Mouse (Mus musculus) liver, embryonic 11.5 days (tissue): Measurements from ENCODE around the gene Gsdme. TPM values are rescaled to one million over a fixed set of nuclear protein-coding genes. Genes with fewer than 3 reads are reported as not detected.

ENCODE experiments used
- ATAC-seq: fragments of 200-750 bp; cut with Nextera tagmentation; replicated peaks from 2 replicates; pipeline ENCODE4 v1.8.0; 2017; ENCODE audit warnings: moderate number of reproducible peaks, mild to moderate bottlenecking, moderate TSS enrichment, moderate library complexity; ENCODE audit not compliant: low FRiP score
- DNase-seq: peaks from one replicate; pipeline ENCODE4 v3.0.0-alpha.2; 2017; ENCODE audit warnings: low spot score
- H3K27ac ChIP-seq: fragments of 300-500 bp; sonication (generic); 2 replicates; pipeline ENCODE4 v1.5.1; 2014; ENCODE audit warnings: mild to moderate bottlenecking, low read depth, low read length, control low read depth
- H3K27me3 ChIP-seq: fragments of 300-500 bp; sonication (generic); replicated peaks from 2 replicates; pipeline ENCODE4 v1.6.1; 2014; ENCODE audit warnings: low read length, mixed read lengths; ENCODE audit not compliant: control insufficient read depth, insufficient read depth
- H3K36me3 ChIP-seq: fragments of 300-500 bp; sonication (generic); 2 replicates; pipeline ENCODE4 v1.6.1; 2014; ENCODE audit warnings: mild to moderate bottlenecking, low read length, moderate library complexity, mixed read lengths; ENCODE audit not compliant: control insufficient read depth, insufficient read depth
- H3K4me1 ChIP-seq: fragments of 300-500 bp; sonication (generic); replicated peaks from 2 replicates; pipeline ENCODE4 v1.6.1; 2014; ENCODE audit warnings: low read length, mixed read lengths; ENCODE audit not compliant: control insufficient read depth, insufficient read depth
- H3K4me2 ChIP-seq: fragments of 300-500 bp; sonication (generic); 2 replicates; pipeline ENCODE4 v1.6.1; 2014; ENCODE audit warnings: mild to moderate bottlenecking, control low read depth, moderate library complexity
- H3K4me3 ChIP-seq: fragments of 300-500 bp; sonication (generic); 2 replicates; pipeline ENCODE4 v1.5.1; 2014; ENCODE audit warnings: low read depth, low read length, control low read depth
- H3K9ac ChIP-seq: fragments of 300-500 bp; sonication (generic); 2 replicates; pipeline ENCODE4 v1.6.1; 2014; ENCODE audit warnings: low read depth, low read length, control low read depth
- H3K9me3 ChIP-seq: fragments of 300-500 bp; sonication (generic); 2 replicates; pipeline ENCODE4 v1.6.1; 2016; ENCODE audit warnings: low read length, inconsistent platforms, mixed read lengths; ENCODE audit not compliant: control insufficient read depth
- WGBS: fragments of 180-500 bp; shearing (Covaris S2); extraction: QIAGEN DNeasy Blood & Tissue Kit; methylation state at CpG from one replicate; pipeline ENCODE4 v1.1.7; 2014; 5-methylcytosine and 5-hydroxymethylcytosine counted together
- polyA plus RNA-seq: library from polyadenylated mRNA; unstranded; fragments of >200 nt; fragmentation: Nextera tagmentation; extraction: Ambion mirVana; gene quantifications from 2 replicates; pipeline ENCODE4 v1.2.1, GENCODE M21; 2014

Gsdme gene
- polyA plus RNA-seq, 1 experiment from 2014 or later: 28.6 TPM

DNA sequence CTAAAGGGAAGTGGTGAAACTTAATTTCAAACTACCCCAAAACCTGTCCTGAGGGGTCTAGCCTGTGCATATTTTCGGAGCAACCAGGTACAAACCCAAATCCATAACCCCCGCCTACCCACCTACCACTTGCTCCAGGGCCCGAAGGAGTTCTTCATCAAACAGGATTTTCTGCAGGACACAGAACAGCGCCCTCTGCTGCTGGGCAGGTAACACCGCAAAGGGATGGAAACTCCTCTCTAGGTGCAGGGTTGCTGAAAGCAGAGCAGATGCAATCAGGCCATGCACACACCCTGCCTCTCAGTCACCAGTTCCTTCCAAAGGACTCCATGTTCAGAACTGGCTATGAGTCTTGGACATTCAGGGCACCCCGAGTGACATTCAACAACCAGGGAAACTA, 42.8 kb downstream of the Gsdme start:
- Histone ChIP-seq H3K4me3 (no peak overlapping the region), H3K36me3 (no peaks in the 10 kb centered on the region), H3K9ac (no peak overlapping the region), H3K4me2 (no peak overlapping the region), H3K4me1 (no peaks in the 10 kb centered on the region), H3K27me3 (no peaks in the 10 kb centered on the region), H3K27ac (no peak overlapping the region), H3K9me3 (no peaks in the 10 kb centered on the region)
- DNase-seq (no peak), ATAC-seq (no peak)
- 48% methylated on average over 6 of the region's 6 CpGs for WGBS

DNA sequence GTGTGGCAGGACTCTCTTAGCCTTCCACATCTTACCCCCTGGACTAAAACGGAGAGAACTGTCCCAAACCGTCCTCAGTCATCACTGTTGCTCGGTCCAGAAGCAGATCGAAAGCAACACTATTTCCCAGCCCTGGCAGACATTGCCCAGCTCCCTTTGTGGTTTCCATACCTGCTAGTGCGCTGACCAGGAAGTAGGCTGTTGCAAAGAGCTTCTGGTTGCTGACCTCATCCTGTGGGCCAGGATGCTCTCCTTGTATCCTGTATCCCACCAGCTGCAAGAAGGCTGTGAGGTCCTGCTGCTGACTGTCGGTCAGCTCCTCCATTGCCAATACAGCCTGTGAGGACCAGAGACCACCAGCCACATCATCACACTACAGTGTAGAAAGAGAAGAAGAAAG, 44.6 kb downstream of the Gsdme start:
- Histone ChIP-seq H3K4me3 (no peak overlapping the region), H3K36me3 (no peaks in the 10 kb centered on the region), H3K9ac (no peak overlapping the region), H3K4me2 (no peak overlapping the region), H3K4me1 (no peaks in the 10 kb centered on the region), H3K27ac (no peak overlapping the region), H3K27me3 (no peaks in the 10 kb centered on the region), H3K9me3 (no peaks in the 10 kb centered on the region)
- DNase-seq (no peak), ATAC-seq (no peak)
- WGBS: 72% methylated on average over 6 of the region's 6 CpGs

DNA sequence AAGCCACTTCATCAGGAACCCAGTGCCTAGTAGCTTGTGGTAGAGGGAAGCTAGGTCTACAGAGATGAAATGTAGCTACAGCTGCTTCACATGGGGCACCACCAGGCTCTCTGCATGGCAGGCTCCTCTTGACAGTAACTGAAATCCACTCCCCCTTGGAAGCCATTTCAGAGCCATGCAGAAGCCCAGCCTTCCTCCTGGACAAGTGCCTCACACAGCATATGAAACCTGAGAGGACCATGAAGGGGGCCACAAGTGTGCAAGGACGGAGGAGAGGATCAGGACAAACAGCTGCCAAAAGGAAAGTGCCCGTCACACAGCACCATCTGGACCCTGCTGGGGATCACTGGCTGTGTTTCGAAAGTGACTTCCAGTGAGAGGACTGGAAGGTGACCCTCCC, 45.0 kb downstream of the Gsdme start:
- DNase-seq: no peak
- 70% methylated on average over 3 of the region's 3 CpGs for WGBS
- ATAC-seq: no peak

DNA sequence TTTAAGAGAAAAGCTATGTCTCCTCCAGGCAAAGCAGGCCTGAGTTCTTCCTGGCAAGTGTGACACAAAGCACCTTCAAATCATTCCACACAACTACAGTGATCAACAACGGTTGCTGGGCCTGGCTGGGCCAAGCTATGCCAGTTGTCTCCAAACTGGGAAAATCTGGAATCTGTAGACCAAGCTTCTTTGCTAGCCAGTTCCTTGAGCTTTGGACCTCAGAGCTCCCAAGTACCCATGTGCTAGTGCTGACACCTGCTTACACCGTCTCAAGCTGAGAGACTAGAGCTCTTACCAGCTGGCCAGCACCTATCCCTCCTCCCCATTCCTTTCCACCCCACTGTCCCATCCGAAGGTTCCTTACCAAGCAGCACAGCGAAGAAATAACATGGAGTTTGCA, 47.7 kb downstream of the Gsdme start:
- Histone ChIP-seq H3K9me3 (no peaks in the 10 kb centered on the region), H3K27me3 (no peaks in the 10 kb centered on the region), H3K4me3 (no peak overlapping the region), H3K9ac (no peak overlapping the region), H3K4me2 (no peak overlapping the region), H3K27ac (no peak overlapping the region), H3K4me1 (no peaks in the 10 kb centered on the region), H3K36me3 (no peaks in the 10 kb centered on the region)
- ATAC-seq (no peak), DNase-seq (no peak)
- 81% methylated on average over 4 of the region's 4 CpGs for WGBS

More for the DNA sequence above, 45.0 kb downstream of the Gsdme start:
- H3K36me3 ChIP-seq: no peaks in the 10 kb centered on the region
- H3K9ac ChIP-seq: no peak overlapping the region
- H3K4me1 ChIP-seq: no peaks in the 10 kb centered on the region
- no peak overlapping the region for H3K4me3 ChIP-seq
- no peak overlapping the region for H3K4me2 ChIP-seq
- H3K9me3 ChIP-seq: no peaks in the 10 kb centered on the region
- H3K27me3 ChIP-seq: no peaks in the 10 kb centered on the region
- H3K27ac ChIP-seq: no peak overlapping the region

DNA sequence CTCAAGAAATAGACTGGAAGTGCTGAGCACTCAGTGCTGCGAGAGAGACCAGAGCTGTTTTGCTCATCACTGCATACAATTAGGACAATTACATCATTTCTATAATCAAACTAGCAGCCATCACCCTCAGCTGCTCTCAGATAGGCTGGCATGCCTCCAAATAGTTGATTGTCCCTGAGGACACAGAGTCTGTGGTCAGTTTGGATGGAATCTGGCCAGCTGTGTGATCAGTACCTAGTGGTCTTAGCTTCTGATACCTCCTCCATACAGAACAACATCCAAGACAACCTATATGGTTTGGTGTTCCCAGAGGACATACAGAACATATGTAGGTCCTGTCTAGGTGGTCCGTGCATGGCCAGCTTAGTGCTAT, 48.3 kb downstream of the Gsdme start:
- no peak overlapping the region for H3K4me3 ChIP-seq
- H3K27ac ChIP-seq: no peak overlapping the region
- no peak overlapping the region for H3K9ac ChIP-seq
- no peaks in the 10 kb centered on the region for H3K4me1 ChIP-seq
- DNase-seq (no peak), ATAC-seq (no peak)
- H3K27me3 ChIP-seq: no peaks in the 10 kb centered on the region
- no peaks in the 10 kb centered on the region for H3K9me3 ChIP-seq
- H3K4me2 ChIP-seq: no peak overlapping the region
- H3K36me3 ChIP-seq: no peaks in the 10 kb centered on the region
- 87% methylated on average over 2 of the region's 2 CpGs for WGBS

DNA sequence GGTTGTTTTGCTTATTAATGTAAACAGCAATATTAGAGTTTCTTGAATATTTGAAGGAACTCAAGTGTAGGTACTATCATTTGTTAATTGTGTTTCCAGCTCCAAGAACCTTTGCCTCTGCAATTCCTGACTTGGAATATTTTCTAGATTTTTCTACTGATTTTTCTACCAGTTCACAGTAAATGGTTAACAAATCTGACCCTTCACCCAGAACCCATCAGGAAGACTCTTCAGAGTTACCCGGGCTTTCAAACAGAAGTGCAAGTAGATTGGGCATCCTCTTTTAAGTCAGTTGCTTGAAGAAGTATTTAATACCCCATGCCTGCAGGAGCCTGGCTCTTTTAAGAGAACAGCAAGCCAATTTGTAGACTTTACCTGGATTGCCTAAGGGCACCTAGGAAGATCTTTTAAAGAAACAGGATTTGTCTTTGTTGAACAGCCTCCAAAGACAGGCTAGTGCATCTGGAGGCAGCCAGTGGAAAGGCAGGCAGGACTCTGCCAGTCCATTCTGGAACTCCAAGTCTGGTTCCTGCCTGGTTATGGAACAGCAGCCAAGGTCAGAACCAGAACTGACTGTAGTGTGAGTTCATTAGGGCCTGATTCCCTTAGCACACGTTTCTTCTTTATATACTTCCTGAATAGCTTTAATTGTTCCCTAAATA, 48.8 kb downstream of the Gsdme start:
- DNase-seq (no peak), ATAC-seq (no peak)
- Histone ChIP-seq H3K27ac (no peak overlapping the region), H3K9me3 (no peaks in the 10 kb centered on the region), H3K27me3 (no peaks in the 10 kb centered on the region), H3K4me2 (no peak overlapping the region), H3K4me1 (no peaks in the 10 kb centered on the region), H3K9ac (no peak overlapping the region), H3K4me3 (no peak overlapping the region), H3K36me3 (no peaks in the 10 kb centered on the region)
- 60% methylated on average over 2 of the region's 2 CpGs for WGBS

DNA sequence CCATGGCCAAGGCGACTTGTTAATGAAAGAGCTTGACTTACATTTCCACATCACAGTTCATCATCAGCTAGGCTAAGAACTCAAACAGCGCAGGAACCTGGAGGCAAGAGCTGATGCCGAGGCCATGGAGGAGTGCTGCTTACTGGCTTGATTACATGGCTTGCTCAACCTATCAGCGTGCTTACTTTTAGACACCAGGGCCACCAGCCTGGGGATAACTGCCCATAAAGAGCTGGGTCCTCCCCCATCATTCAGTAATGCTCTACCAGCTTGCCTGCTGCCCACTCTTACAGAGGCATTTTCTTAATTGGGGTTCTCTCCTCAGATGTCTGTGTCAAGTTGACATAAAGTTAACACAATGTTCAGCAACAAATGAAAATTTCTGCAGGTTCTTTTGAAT, 58.6 kb downstream of the Gsdme start:
- 88% methylated on average over 4 of the region's 4 CpGs for WGBS
- H3K4me2 ChIP-seq: no peak overlapping the region
- H3K27ac ChIP-seq: no peak overlapping the region
- H3K27me3 ChIP-seq: no peaks in the 10 kb centered on the region
- no peaks in the 10 kb centered on the region for H3K9me3 ChIP-seq
- no peak overlapping the region for H3K4me3 ChIP-seq
- ATAC-seq: no peak
- H3K36me3 ChIP-seq: no peaks in the 10 kb centered on the region
- DNase-seq: peak; percentile 8
- no peaks in the 10 kb centered on the region for H3K4me1 ChIP-seq
- no peak overlapping the region for H3K9ac ChIP-seq

DNA sequence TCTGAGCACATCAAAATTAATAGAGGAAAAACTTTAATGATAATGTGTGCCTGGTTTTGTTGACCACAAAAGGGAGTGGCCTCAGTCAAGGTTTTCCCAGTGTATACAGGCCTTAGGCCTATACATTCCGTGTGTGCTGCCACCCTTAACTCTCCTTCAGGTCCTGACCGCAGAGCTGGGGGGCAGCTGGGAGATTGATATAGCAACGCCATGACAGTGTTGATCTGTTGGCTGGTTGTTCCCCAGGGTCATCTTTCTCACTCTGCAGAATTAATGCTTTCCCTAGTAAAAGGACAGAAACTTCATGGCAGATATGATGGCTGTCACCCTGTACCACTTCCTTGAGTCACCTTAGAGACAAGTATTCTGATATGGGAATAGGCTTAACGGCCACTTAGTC, 59.3 kb downstream of the Gsdme start:
- Histone ChIP-seq H3K4me1 (no peaks in the 10 kb centered on the region), H3K4me3 (no peak overlapping the region), H3K9me3 (no peaks in the 10 kb centered on the region), H3K27ac (no peak overlapping the region), H3K36me3 (no peaks in the 10 kb centered on the region), H3K27me3 (no peaks in the 10 kb centered on the region), H3K4me2 (no peak overlapping the region), H3K9ac (no peak overlapping the region)
- no peak for ATAC-seq
- 86% methylated on average over 4 of the region's 4 CpGs for WGBS
- DNase-seq: peak; percentile 15

DNA sequence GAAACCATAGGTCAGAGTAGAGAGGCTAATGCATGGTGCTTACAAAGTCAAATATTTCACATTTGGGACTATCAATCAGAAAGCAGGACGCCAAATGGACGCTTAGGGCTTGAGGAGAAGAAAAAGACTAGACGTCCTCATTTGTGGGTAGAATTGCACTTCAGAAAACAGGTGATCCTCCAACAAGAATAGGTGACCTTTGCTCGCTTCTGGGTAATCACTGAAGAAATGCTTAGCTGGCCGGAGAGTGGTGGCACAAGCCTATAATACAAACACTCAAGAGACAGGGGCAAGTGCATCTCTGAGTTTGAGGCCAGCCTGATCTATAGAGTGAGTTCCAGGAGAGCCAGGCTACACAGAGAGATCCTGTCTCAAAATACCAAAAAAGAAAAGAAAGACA, 69.8 kb downstream of the Gsdme start:
- 0 out of 2 replicates have a peak, but pooled peaks cover 2% of the 10 kb centered on the region for H3K36me3 ChIP-seq
- 89% methylated on average over 5 of the region's 5 CpGs for WGBS
- H3K4me1 ChIP-seq: no peaks in the 10 kb centered on the region
- DNase-seq: no peak
- H3K4me3 ChIP-seq: no peak overlapping the region
- ATAC-seq: no peak
- H3K27me3 ChIP-seq: no peaks in the 10 kb centered on the region
- no peak overlapping the region for H3K27ac ChIP-seq
- no peaks in the 10 kb centered on the region for H3K9me3 ChIP-seq
- no peak overlapping the region for H3K9ac ChIP-seq
- H3K4me2 ChIP-seq: no peak overlapping the region
